Mouse (Mus musculus): ENCODE measurements around the gene Btnl9.

The Btnl9 gene

DNA sequence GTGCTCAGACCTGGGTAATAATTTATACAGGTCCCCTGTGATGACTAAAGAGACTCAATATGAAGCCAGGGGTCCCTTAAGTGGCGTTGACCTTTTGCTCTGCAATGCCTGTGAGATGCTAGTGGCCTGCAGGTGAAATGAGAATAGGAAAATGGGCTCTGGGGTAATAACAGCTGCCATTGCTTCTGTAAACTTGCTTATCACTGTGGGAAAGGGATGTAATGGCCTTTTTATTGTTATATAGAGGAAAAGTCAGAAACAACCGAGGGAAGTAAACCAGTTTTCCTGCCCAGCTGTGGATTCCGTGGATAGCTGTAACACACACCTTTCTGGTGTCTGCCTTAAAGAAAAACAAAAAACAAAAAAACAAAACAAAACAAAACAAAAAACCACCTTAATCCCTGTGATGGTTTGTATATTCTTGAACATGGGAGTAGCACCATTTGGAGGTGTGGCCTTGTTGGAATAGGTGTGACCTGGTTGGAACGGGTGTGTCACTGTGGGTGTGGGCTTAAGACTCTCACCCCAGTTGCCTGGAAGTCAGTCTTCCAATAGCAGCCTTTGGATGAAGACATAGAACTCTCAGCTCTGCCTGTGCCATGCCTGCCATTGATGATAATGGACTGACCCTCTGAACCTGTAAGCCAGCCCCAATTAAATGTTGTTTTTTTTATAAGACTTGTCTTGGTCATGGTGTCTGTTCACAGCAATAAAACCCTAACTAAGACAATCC, 10.7 kb downstream of the Btnl9 start:
- peak; percentile 80 for DNase-seq

DNA sequence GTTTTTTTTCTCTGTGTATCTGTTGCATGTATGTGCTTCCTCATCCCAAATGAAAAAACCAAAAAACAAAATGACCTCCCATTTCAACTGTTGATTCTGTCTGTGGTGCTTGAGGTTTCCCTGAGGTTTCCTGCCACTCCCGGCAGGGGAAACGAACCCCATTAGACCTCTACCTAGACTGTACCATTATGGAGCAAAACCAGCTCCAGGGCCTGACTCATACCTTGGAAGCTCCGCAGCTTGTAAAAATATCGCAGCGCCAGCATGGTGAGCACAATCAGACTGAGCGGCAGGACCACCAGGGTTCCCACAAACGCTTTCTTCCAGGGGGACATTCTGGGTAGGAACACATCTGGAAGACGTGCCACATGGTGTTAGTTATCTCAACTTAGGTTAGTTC, 11.6 kb downstream of the Btnl9 start:
- DNase-seq, result peak; percentile 87

DNA sequence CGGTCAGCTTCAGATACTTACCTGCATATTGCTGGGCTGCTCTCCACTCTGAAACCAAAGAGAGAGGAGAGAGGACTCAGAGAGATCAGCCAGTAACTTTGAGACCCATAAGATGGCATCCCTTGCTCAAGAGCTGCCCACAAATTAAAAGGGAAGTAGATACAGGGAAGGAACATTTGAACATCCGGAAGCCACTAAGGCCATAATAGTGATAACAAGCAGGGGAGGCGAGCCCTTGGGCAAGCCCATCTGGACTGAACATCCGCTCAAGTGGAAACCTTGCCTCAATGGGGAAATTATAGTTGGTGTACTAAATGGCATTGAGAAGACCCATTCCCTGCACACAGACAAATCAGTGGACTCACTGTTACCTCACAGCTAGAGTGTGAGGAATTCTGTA, 16.4 kb downstream of the Btnl9 start:
- DNase-seq, result peak; percentile 76

DNA sequence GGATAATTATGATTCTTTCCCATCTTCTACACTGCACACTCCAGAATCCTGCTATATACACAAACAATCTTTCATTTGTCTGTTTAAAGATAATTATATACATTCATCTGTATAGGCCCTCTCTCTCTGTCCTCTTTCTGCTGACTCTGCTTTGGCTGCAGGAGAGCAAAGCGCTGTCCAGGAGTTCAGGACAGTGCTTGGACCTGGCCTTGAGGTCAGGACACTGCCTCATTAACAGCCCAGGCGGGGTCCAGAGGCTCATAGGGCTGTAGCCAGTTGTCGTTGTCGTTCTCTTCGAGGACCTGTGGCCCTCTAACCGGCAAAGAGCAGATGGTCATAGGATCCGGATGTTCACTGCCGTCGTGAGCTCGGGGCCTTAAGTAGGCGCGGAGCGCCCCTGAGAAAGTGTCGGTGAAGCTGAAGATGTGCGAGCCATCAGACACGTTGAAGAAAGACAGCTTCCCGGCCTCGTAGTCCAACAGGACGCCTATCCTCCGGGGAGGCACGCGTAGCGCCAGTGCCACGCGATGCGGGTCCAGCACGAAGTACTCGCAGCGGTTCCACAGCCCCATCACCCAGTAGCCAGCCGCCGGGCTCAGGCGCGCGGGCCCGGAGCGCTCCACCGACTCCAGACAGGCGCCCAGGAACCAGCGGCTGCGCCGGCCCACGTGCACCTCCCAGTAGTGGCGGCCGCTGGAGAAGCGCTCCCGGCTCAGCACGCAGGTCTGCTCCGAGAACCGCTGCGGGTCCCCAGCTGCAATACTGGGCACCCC, 17.9 kb downstream of the Btnl9 start:
- peak; percentile 76 for DNase-seq

DNA sequence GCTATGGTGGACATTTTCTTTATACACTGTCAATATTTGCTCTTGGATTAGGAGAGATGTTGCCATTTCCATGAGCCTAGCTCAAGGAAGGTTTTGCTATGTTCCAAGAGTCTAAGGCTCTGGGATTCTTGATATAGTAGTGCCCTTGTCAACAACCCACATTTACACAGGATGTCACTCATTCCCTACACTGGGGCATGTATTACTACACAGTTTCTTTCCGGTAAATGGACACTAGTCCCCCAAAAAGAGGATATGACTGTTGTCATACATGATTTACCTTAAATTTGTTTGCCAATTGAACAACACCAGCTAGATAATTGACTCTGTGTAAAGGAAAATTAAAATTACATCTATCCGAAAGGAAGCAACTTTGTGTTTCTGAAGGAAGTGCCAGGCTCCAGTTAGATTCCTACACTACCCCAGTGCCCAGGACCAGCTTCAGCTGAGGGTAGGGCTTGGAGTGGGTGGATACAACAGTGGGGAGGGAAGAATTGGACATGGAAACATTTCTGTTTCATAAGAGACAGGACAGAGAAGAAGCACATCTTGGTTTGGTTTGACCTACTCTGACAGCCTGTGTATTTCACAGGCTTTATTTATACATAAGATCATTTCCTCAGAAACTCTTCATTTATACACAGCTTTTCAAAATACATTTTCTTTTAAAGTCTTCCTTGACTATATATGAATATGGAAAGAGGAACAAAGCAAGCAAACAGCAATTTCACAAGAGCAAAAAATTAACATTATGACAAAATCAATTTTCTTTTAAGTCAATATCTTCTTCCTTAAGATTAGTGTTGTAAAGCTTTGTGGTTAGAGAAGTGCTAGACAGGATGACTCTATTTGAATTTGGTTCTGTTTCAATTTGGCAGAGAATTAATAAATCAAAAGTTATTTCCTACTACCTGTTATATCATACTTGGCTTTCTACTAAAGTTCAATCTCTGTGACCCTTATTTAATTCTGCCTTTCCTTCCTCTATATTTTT, 29.8 kb downstream of the Btnl9 start:
- no peak for DNase-seq

DNA sequence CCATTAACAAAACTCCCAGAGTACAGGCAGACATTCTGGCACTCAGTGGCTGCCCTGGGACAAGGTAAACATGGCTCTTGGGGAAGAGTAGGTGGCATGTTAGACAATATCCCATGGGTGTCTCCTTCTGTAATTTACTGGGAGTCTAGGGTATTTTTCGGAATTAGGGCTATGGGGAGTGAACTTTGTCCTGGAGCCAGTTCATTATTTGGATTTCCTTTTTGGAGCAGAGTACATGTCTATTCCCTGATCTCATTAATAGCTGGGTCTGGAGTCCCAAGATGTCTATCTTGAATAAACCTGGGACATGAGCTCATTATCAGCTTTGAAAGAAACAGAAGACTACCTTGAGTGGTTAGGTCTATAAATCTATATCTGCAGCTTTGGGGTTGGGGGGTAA, 32.9 kb downstream of the Btnl9 start, which contains the start of gene Olfr1394:
Gene Olfr1394 (plus strand): TSS at position 301 of the 400 bp plus-strand sequence.
- DNase-seq, result no peak

DNA sequence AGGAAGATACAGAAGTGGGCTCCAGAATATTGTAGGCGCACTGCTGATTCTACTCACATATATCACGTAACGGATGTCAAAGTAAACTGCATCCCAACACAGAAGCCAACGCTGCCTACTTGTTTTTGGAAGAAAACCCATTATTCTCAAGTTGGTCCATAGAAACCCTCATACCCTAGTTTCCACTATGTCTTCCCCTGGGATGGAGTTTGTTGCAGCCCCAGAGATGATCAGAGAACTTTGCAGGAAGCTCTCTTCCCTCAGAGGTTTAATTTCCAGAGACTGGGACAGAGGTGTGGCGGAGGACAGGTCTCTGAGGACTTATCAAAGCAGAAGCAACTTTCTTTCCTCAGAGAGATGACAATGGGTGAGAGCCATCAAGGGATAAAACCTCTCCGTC, 45.0 kb downstream of the Btnl9 start, which contains the start of gene Olfr1395:
Gene Olfr1395 (plus strand): TSS at position 301 of the 400 bp plus-strand sequence.
- DNase-seq, result no peak

DNA sequence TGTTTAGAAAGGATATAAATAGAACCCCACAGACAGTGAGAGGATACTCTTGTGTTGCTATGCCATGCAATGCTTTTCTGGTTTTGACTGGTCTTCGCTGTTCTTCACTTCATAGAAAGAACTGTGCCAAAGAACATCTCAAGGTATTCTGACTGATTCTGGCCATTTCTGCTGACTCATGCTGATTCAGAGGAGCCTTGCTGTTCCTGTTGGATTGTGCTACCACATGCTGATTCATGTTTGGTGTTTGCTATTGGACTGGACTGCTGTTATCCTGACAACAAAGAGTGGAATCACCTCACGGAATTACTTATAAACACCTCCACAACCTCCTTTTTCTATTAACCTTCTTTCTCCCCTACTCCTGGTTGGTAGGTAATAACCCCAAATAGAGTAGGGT, 62.8 kb downstream of the Btnl9 start:
- no peak for DNase-seq

DNA sequence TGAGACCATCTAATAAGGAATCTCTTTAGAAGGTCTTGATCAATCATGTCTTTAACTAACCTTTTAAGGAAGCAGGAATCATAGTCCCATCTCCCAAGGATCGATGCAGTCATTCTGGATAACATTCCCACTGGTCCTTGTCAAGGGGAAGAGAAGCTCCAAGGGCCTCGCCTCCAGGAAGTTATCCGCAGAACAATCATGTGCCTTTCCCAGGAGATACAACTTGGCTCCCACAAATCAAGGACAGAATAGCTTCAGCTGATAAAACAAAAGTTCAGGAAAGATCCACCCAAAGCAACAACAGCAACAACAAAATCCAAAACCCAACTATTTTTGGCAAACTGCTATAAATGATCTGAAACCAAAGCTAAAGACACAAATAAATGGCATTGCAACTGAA, 67.3 kb downstream of the Btnl9 start:
- peak; percentile 94 for DNase-seq

Data from heart, adult 11 months (tissue).